Mouse (Mus musculus): ENCODE measurements at regions not wholly inside any gene's neighbourhood (a gene's known extent, or its start where the extent isn't known, plus 50 kb on each side); places are given as distances from the start of the nearest gene placed in this dataset.

DNA sequence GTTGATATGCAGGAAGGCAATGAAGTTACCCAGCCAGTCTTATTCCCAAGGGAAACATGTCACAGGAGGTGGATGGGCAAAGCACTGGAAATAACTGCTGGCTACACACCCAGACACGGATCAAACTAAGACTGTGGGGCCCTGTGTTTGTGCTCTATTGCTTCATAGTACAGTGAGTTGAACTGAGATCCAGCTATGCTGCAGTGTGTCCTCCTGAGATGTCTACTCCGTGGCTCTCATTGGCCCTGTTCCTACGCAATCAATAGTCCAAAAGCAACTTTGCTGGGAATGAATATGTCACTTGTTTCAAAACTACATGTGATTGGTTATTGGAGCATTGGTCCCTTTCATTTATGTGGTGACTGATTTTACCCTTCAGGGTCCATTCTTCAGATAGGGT lies 213.8 kb upstream of the Bmp2 start:
- TF ChIP-seq CTCF (IDR thresholded peaks at IDR 0.05) (no peak), EP300 (IDR thresholded peaks at IDR 0.05) (no peak)

Measured in lung, postnatal 0 days (tissue).